Mouse (Mus musculus) telencephalon, adult 2 months (tissue): ENCODE measurements around the gene Ppil1.
A peak's percentile ranks its signal among the peaks of the same experiment; 100 is the strongest.

Source experiments
- DNase-seq: peaks from one replicate; pipeline ENCODE4 v3.0.0-alpha.2; 2011; ENCODE audit warnings: low read depth, low spot score

The Ppil1 gene

GRCm38 (mm10) chr17:29263840-29264633, at the start of gene Ppil1:
Gene Ppil1 (minus strand): TSS chr17:29264186.
- peak; percentile 64 for DNase-seq

- DNase-seq = no peak
Observed at GRCm38 (mm10) chr17:29313300-29313699, 49.3 kb upstream of the Ppil1 start.

GRCm38 (mm10) chr17:29312082-29312481, 48.1 kb upstream of the Ppil1 start:
- DNase-seq = no peak

- peak; percentile 53 for DNase-seq
Observed at GRCm38 (mm10) chr17:29311602-29312001, 47.6 kb upstream of the Ppil1 start.

- DNase-seq = no peak
Observed at GRCm38 (mm10) chr17:29310056-29310623, 46.2 kb upstream of the Ppil1 start.

GRCm38 (mm10) chr17:29305871-29306270, 41.9 kb upstream of the Ppil1 start:
- no peak for DNase-seq

- DNase-seq = no peak
Observed at GRCm38 (mm10) chr17:29305058-29305806, 41.2 kb upstream of the Ppil1 start.

- DNase-seq = no peak
Observed at GRCm38 (mm10) chr17:29304376-29305057, 40.5 kb upstream of the Ppil1 start.

GRCm38 (mm10) chr17:29303856-29304255, 39.9 kb upstream of the Ppil1 start:
- no peak for DNase-seq

- no peak for DNase-seq
Observed at GRCm38 (mm10) chr17:29303087-29303486, 39.1 kb upstream of the Ppil1 start.

GRCm38 (mm10) chr17:29302149-29302548, 38.2 kb upstream of the Ppil1 start:
- no peak for DNase-seq

GRCm38 (mm10) chr17:29301421-29301820, 37.4 kb upstream of the Ppil1 start:
- DNase-seq = no peak

- peak; percentile 27 for DNase-seq
Observed at GRCm38 (mm10) chr17:29300926-29301325, 36.9 kb upstream of the Ppil1 start.

- DNase-seq = no peak
Observed at GRCm38 (mm10) chr17:29299282-29299681, 35.3 kb upstream of the Ppil1 start.

- no peak for DNase-seq
Observed at GRCm38 (mm10) chr17:29297813-29298212, 33.8 kb upstream of the Ppil1 start.

- DNase-seq = no peak
Observed at GRCm38 (mm10) chr17:29297321-29297720, 33.3 kb upstream of the Ppil1 start.

- no peak for DNase-seq
Observed at GRCm38 (mm10) chr17:29295835-29296234, 31.8 kb upstream of the Ppil1 start.

GRCm38 (mm10) chr17:29293807-29294605, 30.0 kb upstream of the Ppil1 start:
- DNase-seq = no peak

- DNase-seq = no peak
Observed at GRCm38 (mm10) chr17:29292996-29293395, 29.0 kb upstream of the Ppil1 start.

- DNase-seq = no peak
Observed at GRCm38 (mm10) chr17:29291793-29292192, 27.8 kb upstream of the Ppil1 start.
